Mouse (Mus musculus): ENCODE measurements at regions not wholly inside any gene's neighbourhood (a gene's known extent, or its start where the extent isn't known, plus 50 kb on each side); places are given as distances from the start of the nearest gene placed in this dataset.

DNA sequence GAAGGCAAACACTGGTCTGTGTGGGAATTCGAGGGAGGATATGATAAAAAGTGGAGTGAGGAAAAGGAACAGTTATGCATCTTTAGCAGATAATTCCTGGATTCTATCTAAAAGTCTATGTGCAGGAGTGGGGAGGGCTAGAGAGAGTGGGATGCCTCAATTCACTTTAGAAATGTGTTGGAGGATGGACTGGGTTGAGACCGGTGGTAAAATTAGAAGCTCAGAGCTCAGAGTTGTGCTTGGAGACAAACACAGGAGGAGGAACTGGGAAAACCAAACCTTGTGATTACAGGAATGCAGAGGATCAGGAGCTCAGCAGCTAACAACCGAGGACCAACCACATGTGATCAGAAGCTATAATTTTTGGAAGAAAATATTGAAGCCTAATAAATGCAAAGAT lies 290.5 kb upstream of the Ppfia2 start:
- TF ChIP-seq CTCF (conservative IDR thresholded peaks at IDR 0.05; ENCODE audit: low read length), result no peak
- no peak for TF ChIP-seq POU5F1 (IDR thresholded peaks at IDR 0.05; ENCODE audit: borderline replicate concordance, low read length)
